Mouse (Mus musculus) layer of hippocampus, adult 9-10 months (tissue): ENCODE results near the gene Rabl6.
A peak's percentile ranks its signal among the peaks of the same experiment; 100 is the strongest.

Experiments used
- DNase-seq: peaks from one replicate; pipeline ENCODE4 v3.0.0; 2022; ENCODE audit warnings: low spot score

Rabl6 gene

DNA sequence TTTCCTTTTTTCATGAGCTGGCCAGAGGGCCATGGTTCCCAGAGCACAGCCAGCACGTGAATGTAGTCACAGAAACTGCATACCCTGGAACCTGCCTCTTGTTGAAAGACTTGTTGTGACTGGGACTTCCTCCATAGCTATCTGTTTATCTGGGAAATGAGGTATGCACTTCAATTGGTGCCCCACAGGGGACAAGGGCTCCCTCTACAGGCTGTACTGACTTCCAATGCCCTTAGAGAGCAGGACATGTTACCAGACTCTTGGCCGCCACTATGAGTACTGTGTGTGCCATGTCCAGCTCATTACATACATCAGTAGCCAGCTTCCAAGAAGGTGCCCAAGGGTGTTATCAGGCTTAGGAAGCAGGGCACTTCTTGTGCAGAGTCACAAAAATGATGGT is 16.5 kb downstream of the Rabl6 start:
- no peak for DNase-seq

DNA sequence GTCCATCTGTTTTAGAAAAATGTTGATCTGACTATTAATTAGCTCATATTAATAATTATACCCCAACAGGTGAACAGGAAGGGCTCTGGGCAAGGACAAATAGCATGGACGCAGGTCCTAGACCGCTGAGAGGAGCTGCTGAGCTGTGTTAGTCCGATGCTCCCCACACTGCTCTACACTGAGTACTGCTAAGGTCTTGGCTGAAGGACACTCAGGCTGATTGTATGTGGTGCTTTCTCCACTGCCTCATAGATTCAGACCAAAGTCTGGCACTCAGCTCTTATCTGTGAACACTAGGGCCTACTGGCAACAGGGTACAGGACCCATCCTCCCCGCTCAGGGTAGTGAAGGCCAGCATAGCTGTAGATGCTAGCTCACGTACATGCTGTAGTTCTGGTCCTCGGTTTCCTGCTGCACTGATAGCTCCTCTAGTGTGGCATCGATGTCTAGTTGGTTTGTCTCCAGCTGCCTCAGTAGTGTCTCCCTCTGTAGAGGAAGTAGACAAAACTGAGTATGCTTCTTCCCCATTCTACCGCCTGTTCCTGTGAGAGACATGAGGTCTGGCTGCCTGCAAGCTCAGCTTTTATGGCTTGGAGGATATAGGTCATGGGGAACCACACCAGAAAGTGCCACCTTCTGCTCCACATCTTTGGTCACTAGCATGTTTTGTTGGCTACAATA is 20.0 kb downstream of the Rabl6 start:
- DNase-seq, result no peak

DNA sequence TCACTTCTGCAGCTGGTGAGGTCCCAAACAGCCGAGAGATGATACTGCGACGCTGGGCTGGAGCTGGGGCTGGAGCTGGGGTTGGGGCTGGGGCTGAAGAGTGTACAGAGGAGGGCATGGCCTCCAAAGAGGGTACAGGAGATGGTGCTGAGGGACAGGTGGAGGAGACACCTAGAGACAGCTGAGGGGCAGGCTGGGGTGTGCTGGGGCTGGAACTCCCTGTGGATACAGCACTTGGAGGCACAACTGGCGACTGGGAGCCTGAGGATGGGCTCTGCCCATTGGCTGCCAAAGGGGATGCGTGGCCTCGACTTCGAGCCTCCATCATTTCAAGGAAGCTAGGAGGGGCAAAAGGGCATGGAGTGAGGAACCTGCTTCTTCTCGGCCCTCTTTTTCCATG is 21.0 kb downstream of the Rabl6 start:
- no peak for DNase-seq

DNA sequence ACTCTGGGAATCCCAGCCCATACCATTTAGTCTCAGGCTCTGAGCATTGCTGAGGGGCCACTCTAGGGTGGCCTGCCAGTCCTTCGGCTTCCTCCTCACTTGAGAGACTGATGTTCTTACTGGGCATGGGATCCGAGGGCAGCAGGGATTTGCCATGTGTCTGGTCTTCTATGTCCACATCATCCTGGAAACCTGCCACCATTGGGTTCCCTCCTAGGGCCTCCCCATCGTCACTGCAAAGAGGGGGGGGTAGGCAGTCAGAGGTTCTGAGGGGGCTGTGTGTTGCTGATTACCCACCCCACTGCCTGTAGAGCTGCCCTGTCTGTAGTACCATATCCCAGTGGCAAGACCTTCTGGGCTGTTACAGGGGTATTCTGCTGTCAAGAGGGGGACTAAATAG is 22.7 kb downstream of the Rabl6 start:
- no peak for DNase-seq

DNA sequence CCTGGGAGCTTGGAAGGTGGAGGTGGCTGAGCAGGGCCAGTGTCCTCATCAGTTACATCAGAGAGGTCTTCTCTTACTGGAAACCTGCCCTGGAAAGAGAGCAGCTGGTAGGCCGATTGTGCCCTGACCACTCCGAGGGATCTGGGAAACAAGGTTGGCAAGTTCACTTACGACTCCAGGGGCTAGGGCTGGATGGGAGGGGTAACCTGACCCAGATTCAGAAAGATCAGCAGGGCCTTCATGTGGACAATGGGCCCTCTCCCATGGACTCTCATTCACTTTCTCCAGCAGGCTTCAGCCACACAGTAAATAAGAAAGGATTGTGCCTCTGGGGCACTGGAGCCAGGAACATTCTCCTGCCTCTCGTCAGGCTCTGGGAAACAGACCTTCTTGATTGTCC is 23.5 kb downstream of the Rabl6 start:
- no peak for DNase-seq

DNA sequence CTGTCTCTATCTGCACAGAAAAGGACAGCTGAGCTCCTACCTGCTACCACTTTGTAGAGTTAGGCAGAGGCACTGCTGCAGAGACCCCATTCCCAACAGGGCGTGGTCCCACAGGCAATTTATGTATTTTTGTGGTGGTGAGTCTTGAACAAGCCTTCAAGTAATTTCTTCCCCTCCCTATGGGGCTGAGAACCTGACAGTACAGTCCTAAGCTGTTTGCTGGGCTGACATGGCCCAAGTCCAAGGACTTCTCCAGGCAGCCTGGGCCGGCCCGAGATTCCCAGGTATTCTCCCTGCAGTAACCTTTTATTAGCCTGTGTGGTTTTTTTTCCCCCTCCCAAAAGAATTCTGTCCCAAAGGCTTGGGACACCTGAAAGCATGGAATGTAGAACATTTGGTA is 24.2 kb downstream of the Rabl6 start:
- DNase-seq, result no peak

DNA sequence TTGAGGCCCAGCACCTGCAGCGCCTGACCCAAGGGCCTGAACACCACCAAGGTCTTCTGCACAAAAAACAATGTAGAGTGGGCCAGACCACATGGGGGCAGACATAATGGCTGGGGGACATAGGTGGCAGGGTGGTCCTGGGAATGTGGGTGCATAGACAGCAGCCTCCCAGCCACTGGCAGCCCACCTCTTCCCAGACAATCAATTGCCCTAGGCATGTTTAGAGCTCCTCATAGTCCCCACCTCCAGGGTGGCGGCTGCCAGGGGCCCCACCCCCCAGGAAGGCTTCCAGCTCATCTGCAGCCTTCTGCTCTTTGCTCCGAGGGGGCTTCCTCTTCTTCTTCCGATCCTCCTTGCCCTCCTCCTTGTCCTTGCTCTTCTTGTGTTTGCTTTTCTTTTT is 24.8 kb downstream of the Rabl6 start:
- DNase-seq, result no peak

DNA sequence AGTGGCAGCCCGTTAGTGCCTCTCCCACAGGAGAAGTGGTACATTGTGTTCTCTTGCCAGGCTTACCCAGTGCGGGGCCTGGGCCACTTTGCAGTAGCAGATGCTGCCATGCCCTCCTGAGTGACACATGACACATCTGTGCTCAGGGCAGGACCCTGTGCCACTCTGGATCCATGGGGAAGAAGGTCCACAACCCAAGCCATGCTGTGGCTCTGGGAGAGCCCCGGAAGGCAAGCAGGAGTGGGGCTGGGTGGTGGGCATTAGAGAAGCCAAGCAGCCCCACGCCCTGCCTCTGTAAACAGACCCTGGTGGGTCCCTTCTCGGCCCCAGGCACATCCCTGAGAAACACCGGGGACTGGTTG is 25.2 kb downstream of the Rabl6 start:
- no peak for DNase-seq

DNA sequence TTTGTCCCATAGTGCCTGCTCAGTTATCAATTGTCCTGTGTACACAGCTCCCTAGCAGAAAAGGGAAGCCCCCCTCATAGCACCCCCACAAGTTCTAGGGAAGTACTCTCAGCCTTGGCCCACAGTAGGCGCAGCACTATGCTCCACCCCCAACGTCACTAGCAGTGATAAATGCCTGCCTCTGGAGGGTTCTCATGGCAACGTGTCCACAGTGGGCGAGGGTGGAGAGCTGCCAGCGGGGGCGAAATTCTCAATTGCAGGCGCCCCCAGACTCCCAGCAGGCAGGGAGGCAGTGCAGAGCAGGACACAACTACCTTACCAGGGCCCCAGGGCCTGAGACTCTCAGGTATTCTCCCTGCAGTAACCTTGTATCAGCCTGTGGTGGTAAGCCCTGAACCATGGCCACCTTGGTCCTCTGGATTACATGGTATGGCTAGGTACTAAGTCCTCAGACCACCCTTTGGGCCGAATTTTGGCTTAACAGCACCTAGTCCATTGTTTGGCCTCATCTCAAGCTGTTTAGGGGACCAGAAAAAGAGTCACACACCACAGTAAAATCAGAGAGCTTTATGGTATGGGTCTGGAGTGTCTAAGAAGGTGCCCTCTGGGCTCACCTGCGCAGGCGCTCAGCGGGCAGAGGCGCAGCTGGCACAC is 25.7 kb downstream of the Rabl6 start:
- DNase-seq, result no peak

DNA sequence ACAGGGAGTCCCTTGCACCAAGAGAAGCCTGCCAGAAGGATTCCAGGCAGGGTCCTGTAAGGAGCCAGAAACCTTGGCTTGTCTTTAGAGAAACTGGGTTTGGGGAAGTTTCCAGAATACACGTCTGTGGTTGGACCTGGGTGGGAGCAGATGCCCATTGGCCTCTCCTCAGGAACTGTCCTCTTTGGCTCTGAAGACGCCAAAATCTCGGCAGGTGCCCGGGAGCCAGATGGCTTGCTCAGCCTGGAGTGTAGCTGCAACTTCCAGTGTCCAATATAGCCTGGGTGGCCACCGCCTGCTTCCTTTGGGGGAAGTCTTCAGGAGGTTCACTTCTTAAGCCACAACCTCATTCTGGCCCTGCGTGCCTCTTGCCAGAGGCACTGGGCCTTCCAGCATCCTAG is 26.4 kb downstream of the Rabl6 start:
- no peak for DNase-seq

DNA sequence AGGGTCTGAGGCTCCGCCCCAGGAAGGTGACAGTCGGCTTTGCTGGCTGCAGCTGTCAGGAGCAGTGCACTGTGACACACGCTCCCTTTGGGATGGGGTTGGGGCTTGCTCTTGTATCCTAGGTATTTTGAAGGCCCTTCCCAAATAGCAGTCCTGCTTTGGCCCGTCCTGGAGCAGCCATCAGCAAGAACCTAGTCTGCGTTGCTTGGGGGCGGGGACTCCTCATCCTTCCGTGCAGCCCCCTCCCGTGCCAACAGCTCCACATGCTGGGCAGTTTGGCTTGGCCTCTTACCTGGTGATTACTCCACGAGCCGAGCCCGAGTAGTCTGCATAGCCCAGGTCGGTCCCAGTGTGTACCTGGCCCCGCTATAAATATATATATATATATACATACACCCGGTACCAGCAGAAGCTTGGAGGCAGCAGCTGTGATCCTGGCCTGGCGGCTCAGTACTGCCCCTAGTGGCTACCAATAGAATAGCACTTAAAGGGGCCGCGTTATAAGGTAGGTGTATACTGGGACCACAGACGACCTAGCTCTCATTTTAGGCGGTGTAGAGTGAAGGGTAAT is 26.9 kb downstream of the Rabl6 start, which contains the start of gene Ajm1:
Gene Ajm1 (minus strand): TSS at position 464 of the 571 bp plus-strand sequence.
- DNase-seq, result peak; percentile 88

DNA sequence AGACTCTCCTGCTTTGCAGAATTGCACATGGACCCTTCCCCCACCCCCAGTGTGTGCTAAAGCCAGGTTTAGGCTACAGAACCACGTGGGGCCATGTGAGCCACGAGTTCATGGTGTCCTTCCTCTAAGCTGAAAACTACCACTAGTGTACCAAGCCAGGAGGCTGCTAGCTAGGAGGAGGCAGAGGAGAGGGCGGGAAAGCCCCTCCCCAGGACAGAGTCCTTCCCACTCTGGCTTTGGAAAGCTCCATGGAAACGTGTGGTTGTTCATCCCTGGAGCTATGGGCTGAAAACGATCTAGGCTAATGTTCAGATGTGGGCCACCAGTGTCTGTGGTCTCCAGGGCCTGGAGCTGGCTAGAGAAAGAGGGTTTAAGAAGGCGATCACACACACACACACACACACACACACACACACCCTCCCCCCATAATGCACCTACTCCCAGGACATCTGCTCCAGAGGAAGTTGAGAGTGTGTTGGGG is 27.7 kb downstream of the Rabl6 start:
- DNase-seq, result no peak

DNA sequence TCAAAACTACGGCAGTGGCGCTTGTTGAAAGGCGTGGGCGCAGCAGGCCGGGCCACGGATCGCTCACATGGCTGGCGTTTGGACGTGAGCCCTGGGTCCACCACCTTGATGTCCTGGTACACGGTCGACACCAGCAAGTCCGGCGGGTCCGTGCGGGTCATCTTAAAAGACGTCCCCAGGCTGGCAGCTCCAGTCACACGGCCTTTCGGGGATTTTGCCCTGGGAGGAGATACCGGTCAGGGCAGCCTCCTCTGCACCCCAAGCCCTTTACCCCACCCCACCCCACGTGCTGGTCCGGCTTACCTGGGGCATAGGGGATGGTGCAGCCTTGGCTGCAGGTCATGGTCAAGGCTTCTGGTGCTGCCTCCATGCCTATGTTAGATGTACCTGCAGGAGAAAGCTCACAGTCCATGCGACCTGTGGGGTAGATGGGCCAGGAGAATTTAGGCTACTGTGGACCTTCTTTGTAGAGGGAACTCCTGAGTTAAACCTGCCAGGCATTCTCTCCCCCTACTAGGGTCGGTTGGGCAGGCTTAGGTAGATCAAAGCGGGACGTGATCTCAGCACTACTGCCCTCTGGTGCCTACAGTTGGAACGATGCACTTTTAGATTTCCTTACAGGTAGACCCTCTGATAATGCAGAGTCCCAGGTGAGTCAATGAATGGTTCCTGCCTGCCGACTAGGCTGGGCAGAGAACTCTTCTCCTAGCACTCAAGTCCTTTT is 28.4 kb downstream of the Rabl6 start:
- DNase-seq, result no peak

DNA sequence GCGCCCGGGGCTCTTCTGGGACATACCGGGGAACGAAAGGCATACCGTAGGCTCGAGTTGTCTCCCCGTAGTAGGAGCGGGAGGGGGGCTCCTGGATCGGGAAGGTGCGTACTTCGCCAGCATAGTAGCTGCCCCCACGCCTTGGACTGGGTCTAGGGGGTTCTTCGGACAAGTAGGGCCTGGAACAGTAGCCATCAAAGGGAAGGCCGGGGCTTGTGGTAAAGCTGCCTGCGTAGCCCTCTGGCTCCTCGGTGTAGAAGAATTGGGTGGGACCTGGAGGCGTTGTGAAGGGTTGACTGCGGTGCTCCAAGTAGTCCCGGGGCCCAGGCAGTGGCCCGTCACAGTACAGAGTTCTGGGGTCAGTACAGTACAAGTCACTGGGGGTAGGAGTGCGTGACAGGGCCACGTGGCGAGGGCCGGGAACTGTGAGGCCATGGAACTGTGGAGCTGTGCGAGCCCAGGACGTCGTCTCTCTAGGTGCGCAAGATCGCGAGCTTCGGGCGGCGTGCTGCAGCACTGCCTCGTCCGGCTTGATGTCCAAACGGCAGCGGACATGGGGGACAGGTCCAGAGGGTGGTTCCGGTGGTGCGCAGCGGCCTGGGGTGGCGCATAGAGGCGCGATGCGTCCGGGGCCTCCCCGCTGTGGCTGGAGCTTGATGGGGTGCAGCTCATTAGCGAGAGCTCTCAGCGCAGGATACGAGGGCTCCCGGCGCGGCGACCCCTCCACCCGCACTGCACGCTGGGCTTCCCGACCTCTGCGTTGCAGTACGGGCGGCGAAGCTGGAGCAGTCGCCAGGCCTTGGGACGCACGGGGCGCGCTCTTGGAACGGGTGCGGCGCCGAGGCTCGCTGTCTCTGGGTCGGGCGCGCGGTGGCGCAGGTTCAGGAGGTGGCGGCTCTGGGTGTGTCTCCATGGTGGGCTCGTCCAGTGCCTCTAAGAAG is 29.3 kb downstream of the Rabl6 start:
- DNase-seq, result no peak

DNA sequence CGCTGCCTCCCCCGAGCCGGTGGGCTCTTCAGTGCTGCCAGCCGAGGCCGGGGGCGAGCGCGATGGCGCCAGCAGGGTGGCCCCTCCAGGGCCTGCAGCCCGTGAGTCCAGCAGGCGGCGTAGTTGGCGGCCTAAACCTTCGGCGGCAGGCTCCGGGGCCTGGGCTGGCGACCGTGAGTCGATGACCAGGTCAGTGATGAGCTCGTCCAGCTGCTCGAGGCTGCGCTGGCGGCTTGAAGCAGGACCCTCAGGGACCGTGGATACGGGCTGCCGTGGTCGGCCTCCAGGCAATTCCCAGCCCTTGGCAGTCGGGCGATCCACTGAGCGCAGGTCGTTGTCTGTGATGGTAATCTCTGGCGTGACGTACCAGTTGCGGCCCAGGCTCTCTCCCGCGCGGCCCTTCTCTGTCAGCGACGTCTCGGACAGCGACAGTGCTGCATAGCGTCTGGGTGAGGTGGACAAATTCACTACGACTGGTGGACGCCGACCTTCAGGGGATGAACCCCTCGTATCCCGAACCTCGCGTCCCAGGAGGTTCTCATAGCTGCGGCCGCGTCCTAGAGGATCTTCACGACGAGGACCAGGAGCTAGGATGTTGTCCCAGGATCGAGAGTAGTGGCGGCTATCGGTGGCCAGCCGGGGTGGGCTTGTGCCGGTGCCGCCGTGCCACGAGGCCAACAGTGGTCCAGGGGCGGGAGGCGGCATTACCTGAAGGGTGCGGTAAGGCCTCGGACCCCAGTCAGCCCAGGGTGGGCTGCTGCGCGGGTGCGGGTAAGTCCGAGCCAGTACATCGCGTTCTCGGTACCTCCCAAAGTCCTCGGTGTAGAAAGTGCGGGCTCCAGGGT is 30.1 kb downstream of the Rabl6 start:
- no peak for DNase-seq

DNA sequence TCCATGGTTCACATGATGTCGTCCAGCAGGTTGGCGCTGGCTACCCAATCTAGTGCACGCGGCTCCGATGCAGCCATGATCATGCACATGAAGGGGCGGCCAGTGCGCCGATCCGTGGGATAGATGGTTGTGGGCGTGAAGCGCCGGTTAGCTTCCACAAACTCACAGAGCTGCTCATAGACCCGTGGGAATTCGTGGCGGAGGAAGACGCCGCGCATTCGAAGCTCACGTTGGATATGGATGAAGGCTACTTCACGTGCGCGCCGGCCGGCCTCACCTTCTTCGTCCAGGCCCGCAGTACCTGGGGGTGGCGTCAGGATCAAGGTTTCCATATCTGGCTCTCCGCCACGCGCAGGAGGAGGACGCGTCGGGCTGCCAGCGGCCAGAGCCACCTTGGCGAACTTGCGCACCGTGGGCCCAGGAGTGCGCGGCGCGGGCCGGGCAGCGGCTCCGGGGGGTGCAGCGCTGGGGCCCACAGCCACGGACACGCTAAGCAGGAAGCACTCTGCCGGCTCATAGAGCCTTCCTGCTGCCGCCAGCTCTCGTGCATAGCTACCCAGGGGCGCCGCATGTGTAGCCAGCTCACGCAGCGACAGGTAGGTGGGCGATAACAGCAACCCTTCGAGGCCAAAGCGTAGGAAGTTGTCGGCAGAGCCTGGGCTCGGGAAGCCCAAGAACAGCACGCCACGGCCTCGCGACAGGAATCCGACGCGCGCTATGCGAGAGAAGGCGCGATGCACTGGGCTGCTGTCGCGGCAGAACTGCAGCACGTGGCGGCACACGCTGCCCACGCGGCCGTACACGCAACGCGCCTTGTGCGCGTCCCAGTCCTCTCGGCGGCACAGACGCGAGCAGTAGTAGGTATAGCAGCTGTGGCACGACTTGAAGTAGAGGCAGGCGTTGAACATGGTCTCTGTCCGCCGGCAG is 31.1 kb downstream of the Rabl6 start:
- DNase-seq, result no peak

DNA sequence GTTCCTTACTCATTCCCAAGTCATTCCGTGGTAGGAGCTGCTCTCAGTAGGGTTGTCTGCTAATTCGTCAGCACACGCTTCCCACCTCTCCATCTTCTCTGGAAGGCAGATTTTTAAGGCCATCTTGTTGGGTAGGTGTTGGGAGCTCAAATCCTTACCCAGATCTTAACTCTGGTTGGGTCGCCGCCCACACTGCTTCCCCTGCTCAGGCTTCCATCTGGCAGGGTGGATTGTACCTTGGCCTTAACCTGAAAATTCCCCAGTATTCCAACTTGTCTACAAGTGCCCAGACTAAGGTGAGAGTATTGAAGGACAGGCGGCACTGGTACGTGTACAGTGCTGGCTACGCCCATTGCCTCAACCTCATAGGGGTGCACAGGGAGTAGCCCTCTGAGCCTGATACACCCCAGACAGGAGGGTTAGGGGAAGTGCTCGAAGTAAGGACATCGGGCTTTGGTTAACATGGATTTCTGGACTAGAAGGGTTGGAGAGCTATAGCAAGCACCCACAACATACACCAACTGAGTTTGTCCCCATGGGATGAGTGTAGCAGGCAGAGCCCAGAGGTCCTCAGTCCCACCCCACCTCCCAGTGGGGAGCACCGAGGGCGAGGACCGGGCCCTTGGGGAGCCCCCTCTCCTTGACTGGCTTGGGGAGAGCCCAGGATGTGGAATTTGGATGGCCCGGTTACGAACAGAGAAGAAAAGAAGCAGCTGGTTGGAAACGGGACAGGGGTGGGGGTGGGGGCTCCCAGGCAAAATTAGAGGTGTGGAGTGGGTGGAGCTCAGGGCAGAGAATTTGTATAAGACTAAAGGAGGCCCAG is 32.1 kb downstream of the Rabl6 start:
- no peak for DNase-seq

DNA sequence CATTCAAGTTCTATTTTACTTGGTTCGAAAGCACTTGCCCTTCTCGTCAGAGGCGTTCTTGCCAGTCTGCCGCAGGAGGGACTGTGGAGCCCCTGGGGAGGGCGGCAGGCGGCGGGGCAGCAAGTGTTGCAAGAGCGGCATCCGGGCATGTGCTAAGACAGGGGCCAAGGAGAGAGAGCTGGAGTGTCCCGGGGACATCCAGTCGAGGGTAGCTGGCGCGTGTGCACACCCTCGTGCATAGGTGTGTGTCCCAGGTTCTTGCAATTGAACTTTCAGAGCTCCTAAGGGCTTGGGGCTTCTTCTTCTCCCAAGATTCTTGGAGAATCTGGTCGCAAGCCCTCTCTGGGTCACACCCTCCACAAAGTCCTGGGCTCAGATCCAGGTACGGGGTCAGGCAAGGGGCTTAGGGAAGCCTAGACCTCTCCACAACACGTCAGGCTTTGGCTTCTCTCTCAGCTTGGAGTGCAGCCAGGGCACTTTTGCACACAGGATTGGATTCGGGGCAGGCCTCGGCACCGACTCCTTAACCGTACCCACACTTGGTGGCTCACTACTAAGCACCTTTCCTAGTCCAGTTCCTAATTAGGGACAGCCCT is 32.8 kb downstream of the Rabl6 start:
- no peak for DNase-seq
